Mouse (Mus musculus): ENCODE measurements around the gene Rbp1.

Rbp1 gene

DNA sequence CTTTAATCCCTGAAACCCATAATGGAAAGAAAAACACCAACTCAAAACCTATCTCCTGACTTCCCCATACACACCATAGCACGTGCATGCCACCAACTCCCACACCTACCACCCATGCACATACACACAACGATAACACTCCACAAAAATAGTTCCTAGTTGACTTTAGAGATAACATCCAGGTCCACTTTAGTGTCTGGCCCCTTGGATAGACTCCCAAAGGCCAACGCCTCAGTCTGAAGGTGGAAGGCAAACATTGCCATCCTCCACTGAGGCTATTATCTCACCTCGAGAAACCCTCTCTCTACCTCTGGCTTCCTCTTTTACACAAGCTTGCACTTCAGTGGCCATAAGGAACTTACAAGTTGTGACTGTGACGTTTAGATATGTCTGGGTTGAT lies 69.5 kb downstream of the Rbp1 start:
- DNase-seq (ENCODE audit: low spot score in 2 of 2): no peak

DNA sequence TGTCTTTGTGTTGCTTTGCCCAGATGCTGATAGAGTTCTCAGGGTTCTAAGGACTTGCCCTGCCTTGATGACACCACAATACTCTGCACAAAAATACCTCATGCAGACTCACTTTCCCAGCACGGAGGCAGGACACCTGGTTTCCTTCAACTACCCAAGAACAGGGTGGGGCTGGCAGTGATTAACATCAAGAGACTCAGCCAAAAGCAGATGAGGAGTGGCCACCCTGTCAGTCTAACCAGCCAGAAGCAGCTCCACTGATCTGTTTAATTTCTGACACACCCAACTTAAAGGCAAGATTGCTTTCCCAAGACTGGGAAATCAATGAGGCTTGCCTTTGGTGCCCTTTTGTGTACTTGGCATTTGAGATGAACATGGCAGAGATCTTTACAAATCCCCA lies 70.1 kb downstream of the Rbp1 start:
- DNase-seq (ENCODE audit: low spot score in 2 of 2): no peak
